Mouse (Mus musculus): ENCODE measurements around the gene Defb13. TPM values are rescaled to one million over a fixed set of nuclear protein-coding genes. Genes with fewer than 3 reads are reported as not detected.

Defb13 gene
- polyA plus RNA-seq, 1 experiment, result not detected

DNA sequence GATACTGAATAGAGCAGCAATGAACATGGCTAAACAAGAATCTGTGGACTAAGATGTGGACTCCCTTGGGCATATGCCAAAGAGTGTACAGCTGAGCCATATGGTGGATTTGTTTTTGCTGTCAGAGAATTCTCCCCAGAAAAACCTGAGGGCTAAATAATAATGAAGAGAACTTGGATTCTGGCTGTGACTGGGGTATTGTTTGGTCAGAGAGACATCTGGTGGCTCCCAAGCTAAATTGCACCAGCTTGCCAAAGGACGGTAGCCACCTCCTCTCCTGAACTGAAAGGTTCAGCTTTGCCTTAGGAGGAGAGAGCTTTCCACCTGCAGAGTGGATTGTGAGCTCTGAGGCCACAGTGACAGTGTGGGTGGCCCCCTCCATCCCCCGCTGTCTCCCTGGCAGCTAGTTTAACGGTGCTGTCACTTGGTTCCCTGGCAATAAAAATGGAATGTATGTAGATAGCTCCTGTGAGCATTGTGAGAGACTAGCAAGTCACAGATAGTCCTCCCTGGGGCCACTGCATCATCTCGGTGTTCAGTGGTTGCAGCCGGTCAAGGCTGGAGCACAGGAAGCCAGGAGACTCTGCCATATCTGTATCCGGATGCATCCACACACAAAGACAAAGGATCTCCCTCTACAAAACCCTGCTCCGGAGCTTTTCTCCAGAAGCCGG, 35.2 kb downstream of the Defb13 start:
- 69% methylated on average over 8 of the region's 8 CpGs for WGBS
- Histone ChIP-seq H3K4me1 (replicated peaks; ENCODE audit: control insufficient read depth, insufficient read depth, low read length) (no peaks in the 10 kb centered on the region), H3K27ac (ENCODE audit: control insufficient read depth, insufficient read depth, low read length) (no peak overlapping the region), H3K36me3 (ENCODE audit: control insufficient read depth, insufficient read depth, low read length) (no peaks in the 10 kb centered on the region), H3K27me3 (ENCODE audit: control insufficient read depth, insufficient read depth, low read length) (no peaks in the 10 kb centered on the region), H3K4me3 (ENCODE audit: control insufficient read depth, insufficient read depth, low read length) (no peak overlapping the region)
- no peak for TF ChIP-seq CTCF (IDR thresholded peaks at IDR 0.05; ENCODE audit: borderline replicate concordance, control insufficient read depth, extremely low read depth, insufficient read depth, low read length, poor library complexity)
- TF ChIP-seq POLR2A (IDR thresholded peaks at IDR 0.05; ENCODE audit: control insufficient read depth, extremely low read depth, insufficient read depth, low read length, poor library complexity), result no peak
- DNase-seq, result no peak

DNA sequence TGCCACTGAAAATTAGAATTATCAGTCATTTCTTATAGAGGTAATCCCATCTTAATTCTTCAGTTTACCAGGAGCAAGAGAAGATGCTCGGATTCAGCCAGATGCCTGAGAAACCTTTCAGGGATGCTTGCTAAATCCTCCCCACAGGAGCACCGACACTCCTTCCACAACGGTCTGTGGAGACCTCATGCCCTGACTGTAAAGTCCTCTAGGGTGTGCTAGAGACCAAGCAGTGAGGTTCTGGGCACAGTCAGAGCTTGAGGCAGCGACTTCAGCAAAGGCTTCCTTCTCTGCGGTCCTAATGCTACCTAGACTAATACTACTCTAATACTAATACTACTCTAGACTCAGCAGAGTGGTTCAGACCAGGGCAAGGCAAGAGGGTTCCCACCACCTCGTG, 45.6 kb downstream of the Defb13 start:
- Histone ChIP-seq H3K4me3 (ENCODE audit: control insufficient read depth, insufficient read depth, low read length) (no peak overlapping the region), H3K4me1 (replicated peaks; ENCODE audit: control insufficient read depth, insufficient read depth, low read length) (no peaks in the 10 kb centered on the region), H3K36me3 (ENCODE audit: control insufficient read depth, insufficient read depth, low read length) (no peaks in the 10 kb centered on the region), H3K27me3 (ENCODE audit: control insufficient read depth, insufficient read depth, low read length) (no peaks in the 10 kb centered on the region), H3K27ac (ENCODE audit: control insufficient read depth, insufficient read depth, low read length) (no peak overlapping the region)
- DNase-seq, result peak; percentile 13
- 22% methylated on average over 6 of the region's 6 CpGs for WGBS
- TF ChIP-seq CTCF (IDR thresholded peaks at IDR 0.05; ENCODE audit: borderline replicate concordance, control insufficient read depth, extremely low read depth, insufficient read depth, low read length, poor library complexity), result no peak
- TF ChIP-seq POLR2A (IDR thresholded peaks at IDR 0.05; ENCODE audit: control insufficient read depth, extremely low read depth, insufficient read depth, low read length, poor library complexity), result no peak

DNA sequence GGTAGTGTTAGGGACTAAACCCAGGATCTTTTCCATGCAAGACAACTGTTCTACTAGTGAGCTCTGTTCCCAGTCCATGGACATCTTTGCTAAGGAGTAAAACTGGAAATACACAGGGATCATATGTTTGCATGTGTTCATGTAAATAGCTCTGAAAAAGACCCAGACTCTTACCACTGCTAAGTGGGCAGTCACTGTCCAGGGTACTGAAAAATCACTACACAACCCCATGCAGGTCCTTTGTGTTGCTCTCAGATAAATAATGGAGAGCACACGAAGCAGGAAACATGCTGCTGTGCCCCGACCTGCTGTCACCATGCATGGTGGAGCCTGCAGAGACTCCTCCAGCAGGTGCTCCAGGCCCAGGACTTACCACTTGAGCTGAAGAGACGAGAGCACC, 48.6 kb downstream of the Defb13 start:
- no peak for DNase-seq
- no peaks in the 10 kb centered on the region for H3K4me1 ChIP-seq (replicated peaks; ENCODE audit: control insufficient read depth, insufficient read depth, low read length)
- H3K4me3 ChIP-seq (ENCODE audit: control insufficient read depth, insufficient read depth, low read length), result no peak overlapping the region
- H3K27ac ChIP-seq (ENCODE audit: control insufficient read depth, insufficient read depth, low read length), result no peak overlapping the region
- H3K36me3 ChIP-seq (ENCODE audit: control insufficient read depth, insufficient read depth, low read length), result no peaks in the 10 kb centered on the region
- TF ChIP-seq POLR2A (IDR thresholded peaks at IDR 0.05; ENCODE audit: control insufficient read depth, extremely low read depth, insufficient read depth, low read length, poor library complexity) (no peak), CTCF (IDR thresholded peaks at IDR 0.05; ENCODE audit: borderline replicate concordance, control insufficient read depth, extremely low read depth, insufficient read depth, low read length, poor library complexity) (no peak)
- WGBS, result 40% methylated on average over 3 of the region's 3 CpGs
- H3K27me3 ChIP-seq (ENCODE audit: control insufficient read depth, insufficient read depth, low read length), result no peaks in the 10 kb centered on the region

Other genes starting within 250 kb of the Defb13 start
- 0.36 TPM in 1 of 2 replicates, not detected in the other for gene AY761184, start 243.1 kb upstream of the Defb13 start, polyA plus RNA-seq (2012; rRNA removed)
- gene Defa24, start 212.3 kb upstream of the Defb13 start, polyA plus RNA-seq (2012; rRNA removed), result 0.50 and 0.77 TPM in 2 replicates
- not detected in 2 replicates for gene Defb50, start 123.2 kb upstream of the Defb13 start, polyA plus RNA-seq (2012; rRNA removed)
- gene Defb2, start 106.8 kb upstream of the Defb13 start, polyA plus RNA-seq (2012; rRNA removed), result not detected in 2 replicates
- not detected in 2 replicates for gene Defb10, start 87.9 kb upstream of the Defb13 start, polyA plus RNA-seq (2012; rRNA removed)
- not detected in 2 replicates for gene Defb9, start 61.3 kb upstream of the Defb13 start, polyA plus RNA-seq (2012; rRNA removed)
- gene Defb11, start 40.4 kb upstream of the Defb13 start, polyA plus RNA-seq (2012; rRNA removed), result not detected in 2 replicates
- gene Defb15, start 14.1 kb upstream of the Defb13 start, polyA plus RNA-seq (2012; rRNA removed), result not detected in 2 replicates
- gene Defb35, start 8.4 kb upstream of the Defb13 start, polyA plus RNA-seq (2012; rRNA removed), result not detected in 2 replicates
- gene Fam90a1a, start 12.0 kb downstream of the Defb13 start, polyA plus RNA-seq (2012; rRNA removed), result not detected in 2 replicates
- not detected in 2 replicates for gene Ccdc70, start 23.0 kb downstream of the Defb13 start, polyA plus RNA-seq (2012; rRNA removed)
- gene Atp7b, start 113.5 kb downstream of the Defb13 start, polyA plus RNA-seq (2012; rRNA removed), result 1.5 and 1.8 TPM in 2 replicates
- 3.7 and 4.0 TPM in 2 replicates for gene Alg11, start 114.0 kb downstream of the Defb13 start, polyA plus RNA-seq (2012; rRNA removed)
- 0.06 and 0.11 TPM in 2 replicates for gene Nek5, start 178.3 kb downstream of the Defb13 start, polyA plus RNA-seq (2012; rRNA removed)
- gene Nek3, start 219.7 kb downstream of the Defb13 start, polyA plus RNA-seq (2012; rRNA removed), result 1.2 and 1.8 TPM in 2 replicates
- gene Ckap2, start 239.1 kb downstream of the Defb13 start, polyA plus RNA-seq (2012; rRNA removed), result 11.7 and 13.6 TPM in 2 replicates
- 14.6 and 16.9 TPM in 2 replicates for gene Vps36, start 246.0 kb downstream of the Defb13 start, polyA plus RNA-seq (2012; rRNA removed)

All from thymus, adult 2 months (tissue).